Mouse (Mus musculus): ENCODE data around the gene Tent5b. TPM values are rescaled to one million over a fixed set of nuclear protein-coding genes. Genes with fewer than 3 reads are reported as not detected.
"Not testable (repeated sequence)": the region's sequence is repeated elsewhere in the genome, so short reads cannot be mapped to it uniquely, and the experiment has no call there.

Tent5b gene
- polyA plus RNA-seq, 1 experiment from 2014 or later = 2.8 TPM

GRCm38 (mm10) chr4:133501514-133501913 is 21.6 kb downstream of the Tent5b start:
- Histone ChIP-seq H3K9ac (ENCODE audit: low read depth, low read length) (no peak overlapping the region), H3K27me3 (replicated peaks; ENCODE audit: control insufficient read depth, insufficient read depth, low read length) (peaks cover 68% of the 10 kb centered on the region), H3K9me3 (ENCODE audit: control insufficient read depth, low read length) (no peaks in the 10 kb centered on the region), H3K4me1 (ENCODE audit: control insufficient read depth, insufficient read depth, low read length) (peaks cover 4% of the 10 kb centered on the region; the same call in 1 of the 2 replicates), H3K4me3 (ENCODE audit: low read depth, low read length) (no peak overlapping the region), H3K27ac (replicated peaks; ENCODE audit: low read depth, low read length) (no peak overlapping the region), H3K36me3 (ENCODE audit: control insufficient read depth, insufficient read depth, low read length) (no peaks in the 10 kb centered on the region), H3K4me2 (ENCODE audit: low read depth, low read length) (no peak overlapping the region)
- ATAC-seq (ENCODE audit: low read depth) (no peak), DNase-seq (ENCODE audit: low spot score) (no peak)
- WGBS = 62% methylated on average over 7 of the region's 7 CpGs

DNA sequence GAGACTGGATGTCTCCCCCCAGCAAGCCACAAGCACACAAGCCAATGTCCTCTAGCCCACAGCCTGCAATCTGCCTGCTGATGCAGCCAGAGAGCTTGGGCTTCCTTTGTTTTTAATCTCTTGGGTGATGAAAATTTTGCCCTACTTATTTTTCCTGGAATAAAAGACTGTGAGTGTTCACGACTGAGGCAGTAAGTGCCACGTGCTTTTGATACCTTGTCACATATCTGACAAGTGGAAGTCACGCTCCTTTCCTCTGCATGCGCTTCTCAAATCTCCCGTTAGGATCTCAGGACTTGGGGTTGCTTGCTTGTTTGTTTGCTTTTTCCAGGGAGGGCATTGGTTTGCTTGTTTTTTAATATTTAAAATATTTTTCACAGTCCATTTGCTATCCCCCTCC is 24.4 kb downstream of the Tent5b start:
- WGBS = 43% methylated on average over 5 of the region's 5 CpGs
- no peak overlapping the region for H3K4me3 ChIP-seq (ENCODE audit: low read depth, low read length)
- no peak for ATAC-seq (ENCODE audit: low read depth)
- H3K27me3 ChIP-seq (replicated peaks; ENCODE audit: control insufficient read depth, insufficient read depth, low read length) = peaks cover 40% of the 10 kb centered on the region
- no peak overlapping the region for H3K27ac ChIP-seq (replicated peaks; ENCODE audit: low read depth, low read length)
- no peak overlapping the region for H3K9ac ChIP-seq (ENCODE audit: low read depth, low read length)
- no peaks in the 10 kb centered on the region for H3K36me3 ChIP-seq (ENCODE audit: control insufficient read depth, insufficient read depth, low read length)
- H3K4me1 ChIP-seq (ENCODE audit: control insufficient read depth, insufficient read depth, low read length) = no peaks in the 10 kb centered on the region
- H3K4me2 ChIP-seq (ENCODE audit: low read depth, low read length) = no peak overlapping the region
- H3K9me3 ChIP-seq (ENCODE audit: control insufficient read depth, low read length) = no peaks in the 10 kb centered on the region
- no peak for DNase-seq (ENCODE audit: low spot score)

- Histone ChIP-seq H3K4me3 (ENCODE audit: low read depth, low read length) (no peak overlapping the region), H3K27ac (replicated peaks; ENCODE audit: low read depth, low read length) (no peak overlapping the region), H3K9me3 (ENCODE audit: control insufficient read depth, low read length) (no peaks in the 10 kb centered on the region), H3K27me3 (replicated peaks; ENCODE audit: control insufficient read depth, insufficient read depth, low read length) (peaks cover 34% of the 10 kb centered on the region), H3K36me3 (ENCODE audit: control insufficient read depth, insufficient read depth, low read length) (no peaks in the 10 kb centered on the region), H3K4me1 (ENCODE audit: control insufficient read depth, insufficient read depth, low read length) (no peaks in the 10 kb centered on the region), H3K9ac (ENCODE audit: low read depth, low read length) (no peak overlapping the region), H3K4me2 (ENCODE audit: low read depth, low read length) (no peak overlapping the region)
- WGBS = 62% methylated on average over 9 of the region's 9 CpGs
- DNase-seq (ENCODE audit: low spot score) (no peak), ATAC-seq (ENCODE audit: low read depth) (no peak)
Observed at GRCm38 (mm10) chr4:133504755-133505485, 25.0 kb downstream of the Tent5b start.

DNA sequence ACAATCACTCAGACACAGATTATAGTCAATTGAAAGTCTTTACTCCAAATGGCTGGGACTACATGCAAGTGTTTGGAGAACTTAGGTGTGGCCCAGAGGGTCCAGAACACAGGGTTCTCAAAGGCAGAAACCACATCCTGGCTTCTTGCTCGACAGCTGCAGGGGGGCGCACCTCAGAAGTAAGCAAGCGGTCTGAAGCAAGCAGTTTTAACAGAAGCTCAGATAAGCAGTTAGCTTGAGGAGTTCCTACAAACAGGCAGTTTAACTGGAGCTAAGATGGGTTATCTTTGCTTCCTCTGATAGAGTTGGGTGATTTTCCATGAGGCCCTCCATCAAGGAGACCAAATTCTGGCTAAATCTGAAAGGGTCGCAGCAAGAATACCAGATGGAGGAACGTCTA is 26.6 kb downstream of the Tent5b start:
- no peaks in the 10 kb centered on the region for H3K4me1 ChIP-seq (ENCODE audit: control insufficient read depth, insufficient read depth, low read length)
- no peaks in the 10 kb centered on the region for H3K36me3 ChIP-seq (ENCODE audit: control insufficient read depth, insufficient read depth, low read length)
- DNase-seq (ENCODE audit: low spot score) = no peak
- no peaks in the 10 kb centered on the region for H3K9me3 ChIP-seq (ENCODE audit: control insufficient read depth, low read length)
- H3K27me3 ChIP-seq (replicated peaks; ENCODE audit: control insufficient read depth, insufficient read depth, low read length) = peaks cover 18% of the 10 kb centered on the region
- no peak for ATAC-seq (ENCODE audit: low read depth)
- WGBS = 64% methylated on average over 5 of the region's 5 CpGs
- no peak overlapping the region for H3K9ac ChIP-seq (ENCODE audit: low read depth, low read length)
- no peak overlapping the region for H3K4me2 ChIP-seq (ENCODE audit: low read depth, low read length)
- H3K4me3 ChIP-seq (ENCODE audit: low read depth, low read length) = no peak overlapping the region
- H3K27ac ChIP-seq (replicated peaks; ENCODE audit: low read depth, low read length) = no peak overlapping the region

DNA sequence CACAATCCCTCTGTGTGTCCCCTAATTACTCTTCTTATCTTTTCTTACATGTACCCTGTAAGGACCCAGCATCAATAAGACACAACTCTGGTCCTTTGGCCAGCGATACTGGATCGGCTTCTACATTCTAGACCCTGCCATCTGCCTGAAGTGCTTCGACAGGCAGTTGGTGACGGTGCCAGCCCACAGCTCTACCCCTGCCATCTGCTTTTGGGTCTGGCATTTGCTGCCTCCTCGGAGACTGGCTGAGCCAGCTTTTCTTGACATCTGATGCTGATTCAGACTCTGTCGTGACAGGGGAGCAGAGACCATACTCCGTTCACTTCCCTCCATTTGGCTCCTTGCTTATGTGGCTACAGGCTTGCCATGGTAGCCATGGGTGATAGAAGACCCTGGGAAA is 29.1 kb downstream of the Tent5b start:
- Histone ChIP-seq H3K27me3 (replicated peaks; ENCODE audit: control insufficient read depth, insufficient read depth, low read length) (0 out of 2 replicates have a peak, but pooled peaks cover 7% of the 10 kb centered on the region), H3K4me2 (ENCODE audit: low read depth, low read length) (no peak overlapping the region), H3K36me3 (ENCODE audit: control insufficient read depth, insufficient read depth, low read length) (no peaks in the 10 kb centered on the region), H3K9ac (ENCODE audit: low read depth, low read length) (no peak overlapping the region), H3K9me3 (ENCODE audit: control insufficient read depth, low read length) (no peaks in the 10 kb centered on the region), H3K27ac (replicated peaks; ENCODE audit: low read depth, low read length) (no peak overlapping the region), H3K4me1 (ENCODE audit: control insufficient read depth, insufficient read depth, low read length) (no peaks in the 10 kb centered on the region), H3K4me3 (ENCODE audit: low read depth, low read length) (no peak overlapping the region)
- ATAC-seq (ENCODE audit: low read depth) = no peak
- 75% methylated on average over 7 of the region's 7 CpGs for WGBS
- DNase-seq (ENCODE audit: low spot score) = no peak

DNA sequence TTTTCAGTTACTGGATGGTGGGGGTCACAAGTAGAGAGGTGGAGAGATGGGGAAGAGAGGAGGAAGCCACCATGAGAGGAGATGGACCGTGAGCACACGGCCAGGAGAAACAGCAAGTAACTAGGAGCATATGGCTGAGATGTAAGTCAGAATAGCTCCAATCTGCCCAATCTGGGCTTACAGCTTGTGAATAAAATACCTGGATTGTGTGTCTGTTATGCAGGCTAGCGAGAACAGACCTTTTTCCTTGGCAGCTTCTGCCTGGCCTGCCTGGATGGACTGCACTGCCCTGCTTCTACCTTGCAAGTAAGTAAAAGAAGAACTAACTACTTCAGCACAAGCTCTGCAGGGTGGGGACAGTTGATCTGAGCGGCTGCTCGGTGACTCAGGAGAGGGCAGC is 31.1 kb downstream of the Tent5b start:
- no peaks in the 10 kb centered on the region for H3K36me3 ChIP-seq (ENCODE audit: control insufficient read depth, insufficient read depth, low read length)
- 64% methylated on average over 5 of the region's 5 CpGs for WGBS
- H3K4me2 ChIP-seq (ENCODE audit: low read depth, low read length) = no peak overlapping the region
- ATAC-seq (ENCODE audit: low read depth) (no peak), DNase-seq (ENCODE audit: low spot score) (no peak)
- no peaks in the 10 kb centered on the region for H3K4me1 ChIP-seq (ENCODE audit: control insufficient read depth, insufficient read depth, low read length)
- no peak overlapping the region for H3K4me3 ChIP-seq (ENCODE audit: low read depth, low read length)
- H3K27me3 ChIP-seq (replicated peaks; ENCODE audit: control insufficient read depth, insufficient read depth, low read length) = no peaks in the 10 kb centered on the region
- no peak overlapping the region for H3K27ac ChIP-seq (replicated peaks; ENCODE audit: low read depth, low read length)
- no peaks in the 10 kb centered on the region for H3K9me3 ChIP-seq (ENCODE audit: control insufficient read depth, low read length)
- no peak overlapping the region for H3K9ac ChIP-seq (ENCODE audit: low read depth, low read length)

GRCm38 (mm10) chr4:133512511-133512910 is 32.6 kb downstream of the Tent5b start:
- H3K27me3 ChIP-seq (replicated peaks; ENCODE audit: control insufficient read depth, insufficient read depth, low read length); H3K9me3 ChIP-seq (ENCODE audit: control insufficient read depth, low read length); DNase-seq (ENCODE audit: low spot score); H3K36me3 ChIP-seq (ENCODE audit: control insufficient read depth, insufficient read depth, low read length); ATAC-seq (ENCODE audit: low read depth); H3K9ac ChIP-seq (ENCODE audit: low read depth, low read length); H3K4me3 ChIP-seq (ENCODE audit: low read depth, low read length); H3K4me1 ChIP-seq (ENCODE audit: control insufficient read depth, insufficient read depth, low read length); H3K4me2 ChIP-seq (ENCODE audit: low read depth, low read length); H3K27ac ChIP-seq (replicated peaks; ENCODE audit: low read depth, low read length): not testable (repeated sequence)
- 28% methylated on average over 5 of the region's 5 CpGs for WGBS

- Histone ChIP-seq H3K4me3 (ENCODE audit: low read depth, low read length) (no peak overlapping the region), H3K4me2 (ENCODE audit: low read depth, low read length) (no peak overlapping the region), H3K9ac (ENCODE audit: low read depth, low read length) (no peak overlapping the region), H3K36me3 (ENCODE audit: control insufficient read depth, insufficient read depth, low read length) (no peaks in the 10 kb centered on the region), H3K9me3 (ENCODE audit: control insufficient read depth, low read length) (no peaks in the 10 kb centered on the region), H3K27me3 (replicated peaks; ENCODE audit: control insufficient read depth, insufficient read depth, low read length) (peaks cover 4% of the 10 kb centered on the region), H3K4me1 (ENCODE audit: control insufficient read depth, insufficient read depth, low read length) (no peaks in the 10 kb centered on the region), H3K27ac (replicated peaks; ENCODE audit: low read depth, low read length) (no peak overlapping the region)
- 10% methylated on average over 8 of the region's 8 CpGs for WGBS
- peak; percentile 67 for DNase-seq (ENCODE audit: low spot score)
- ATAC-seq (ENCODE audit: low read depth) = peak; percentile 62; the same call in 1 of the 2 replicates
Observed at GRCm38 (mm10) chr4:133512972-133513371, 33.0 kb downstream of the Tent5b start.

All from embryonic facial prominence, embryonic 14.5 days (tissue).